Mouse (Mus musculus): ENCODE measurements at regions not wholly inside any gene's neighbourhood (a gene's known extent, or its start where the extent isn't known, plus 50 kb on each side); places are given as distances from the start of the nearest gene placed in this dataset.

- TF ChIP-seq CTCF (IDR thresholded peaks at IDR 0.05; ENCODE audit: extremely low read depth, insufficient read length, insufficient replicate concordance, low read depth, low read length) (no peak), POLR2A (IDR thresholded peaks at IDR 0.05; ENCODE audit: low read depth, low read length) (no peak)
These were observed 106.7 kb upstream of the Tle3 start for GRCm38 (mm10) chr9:61265466-61265865.
